Mouse (Mus musculus) right cerebral cortex, postnatal 36 days (tissue): ENCODE results near the gene Vax2.

Experiments
- DNase-seq, 2 experiments: peaks; one replicate each; pipeline ENCODE4 v3.0.0; 2022; ENCODE audit warnings: low spot score in 2 of 2, mixed read lengths in 1 of 2

The Vax2 gene

GRCm38 (mm10) chr6:83711067-83711675, at the start of gene Vax2:
TSS of gene Vax2 (plus strand) at chr6:83711264.
- DNase-seq = no peak

GRCm38 (mm10) chr6:83665009-83665408, 46.1 kb upstream of the Vax2 start:
- no peak for DNase-seq

- peak; percentile 48 to 64 for DNase-seq
These were observed 37.7 kb upstream of the Vax2 start for GRCm38 (mm10) chr6:83673395-83673794.

- no peak for DNase-seq
These were observed 33.3 kb upstream of the Vax2 start, which contains the start of gene Cd207 for GRCm38 (mm10) chr6:83677757-83678156. TSS of gene Cd207 (minus strand) at chr6:83677857.

GRCm38 (mm10) chr6:83689374-83689773, 21.7 kb upstream of the Vax2 start:
- DNase-seq = no peak

GRCm38 (mm10) chr6:83690277-83690676, 20.8 kb upstream of the Vax2 start:
- DNase-seq = no peak

- no peak for DNase-seq
These were observed 20.1 kb upstream of the Vax2 start for GRCm38 (mm10) chr6:83690936-83691335.

GRCm38 (mm10) chr6:83692962-83693361, 18.1 kb upstream of the Vax2 start:
- DNase-seq = no peak

GRCm38 (mm10) chr6:83693835-83694234, 17.2 kb upstream of the Vax2 start:
- DNase-seq = no peak

- DNase-seq = no peak
These were observed 15.3 kb upstream of the Vax2 start for GRCm38 (mm10) chr6:83695731-83696130.

GRCm38 (mm10) chr6:83696684-83697083, 14.4 kb upstream of the Vax2 start:
- no peak for DNase-seq

GRCm38 (mm10) chr6:83697932-83698331, 13.1 kb upstream of the Vax2 start:
- no peak for DNase-seq

- no peak for DNase-seq
These were observed 11.1 kb upstream of the Vax2 start for GRCm38 (mm10) chr6:83699971-83700370.

- no peak for DNase-seq
These were observed 10.1 kb upstream of the Vax2 start for GRCm38 (mm10) chr6:83701001-83701400.

- no peak for DNase-seq
These were observed 8.7 kb upstream of the Vax2 start for GRCm38 (mm10) chr6:83702146-83702999.

- DNase-seq = no peak
These were observed 7.9 kb upstream of the Vax2 start for GRCm38 (mm10) chr6:83703000-83703721.

GRCm38 (mm10) chr6:83703722-83704078, 7.4 kb upstream of the Vax2 start:
- no peak for DNase-seq

- no peak for DNase-seq
These were observed 6.8 kb upstream of the Vax2 start for GRCm38 (mm10) chr6:83704294-83704693.

- DNase-seq = no peak
These were observed 6.4 kb upstream of the Vax2 start for GRCm38 (mm10) chr6:83704701-83705100.

- no peak for DNase-seq
These were observed 3.1 kb upstream of the Vax2 start for GRCm38 (mm10) chr6:83707738-83708510.

- DNase-seq = no peak
These were observed 550 bp upstream of the Vax2 start for GRCm38 (mm10) chr6:83710361-83711066.
